In genomic region chr5:121137125-121137524, GRCm38 (mm10) we compare ENCODE assay signal across 25 mouse cellular contexts.
"Had no signal": no experiment of that assay in that cellular context is flagged by ENCODE, and none has a peak within 500 bp of the region (broad histone marks: within the 10 kb centered on the region; RNA-seq: fewer than 3 reads in every experiment).

No protein-coding gene starts in this region.

- H3K27ac ChIP-seq: embryonic facial prominence, embryonic 10.5 days; embryonic facial prominence, embryonic 12.5 days; embryonic facial prominence, embryonic 13.5 days; embryonic facial prominence, embryonic 15.5 days; forebrain, embryonic 10.5 days; forebrain, embryonic 12.5 days; forebrain, embryonic 13.5 days; forebrain, embryonic 15.5 days; gastrocnemius, adult 2 months; heart, adult 2 months had no signal

- H3K4me3 ChIP-seq: embryonic facial prominence, embryonic 10.5 days; embryonic facial prominence, embryonic 12.5 days; embryonic facial prominence, embryonic 13.5 days; embryonic facial prominence, embryonic 15.5 days; erythroblast, embryonic 14.5 days; forebrain, embryonic 10.5 days; forebrain, embryonic 12.5 days; forebrain, embryonic 13.5 days; forebrain, embryonic 15.5 days; gastrocnemius, adult 2 months; heart, adult 2 months had no signal

- H3K9me3 ChIP-seq: embryonic facial prominence, embryonic 10.5 days; embryonic facial prominence, embryonic 12.5 days; embryonic facial prominence, embryonic 13.5 days; embryonic facial prominence, embryonic 15.5 days; forebrain, embryonic 10.5 days; forebrain, embryonic 12.5 days; forebrain, embryonic 13.5 days; forebrain, embryonic 15.5 days had no signal

- H3K27me3 ChIP-seq: embryonic facial prominence, embryonic 12.5 days; embryonic facial prominence, embryonic 13.5 days; embryonic facial prominence, embryonic 15.5 days; forebrain, embryonic 12.5 days; forebrain, embryonic 13.5 days; forebrain, embryonic 15.5 days had no signal

- H3K4me1 ChIP-seq: embryonic facial prominence, embryonic 10.5 days; embryonic facial prominence, embryonic 12.5 days; embryonic facial prominence, embryonic 13.5 days; embryonic facial prominence, embryonic 15.5 days; forebrain, embryonic 10.5 days had no signal

- DNase-seq: cerebellum, adult 8-10 months; cerebellum, adult 9-10 months; cerebellum, adult 9-11 months; cerebellum, postnatal 10 days; cerebellum, postnatal 14 days; cerebellum, postnatal 25 days; cerebellum, postnatal 36 days; embryo, embryonic 11 days; forebrain, postnatal 0 days; gastrocnemius, adult 2 months; gastrocnemius, postnatal 10 days; gastrocnemius, postnatal 14 days; gastrocnemius, postnatal 25 days; gastrocnemius, postnatal 36 days; heart, adult 18-20 months; heart, adult 2 months had no signal
